Mouse (Mus musculus) neural tube, embryonic 15.5 days (tissue): ENCODE results near the gene Kynu. TPM values are rescaled to one million over a fixed set of nuclear protein-coding genes. Genes with fewer than 3 reads are reported as not detected.

Experiments used
- ATAC-seq: fragments of 200-750 bp; cut with Nextera tagmentation; 2 replicates; pipeline ENCODE4 v1.8.0; 2017; ENCODE audit warnings: mild to moderate bottlenecking, moderate TSS enrichment, moderate library complexity; ENCODE audit not compliant: low FRiP score
- H3K27ac ChIP-seq: fragments of 300-500 bp; sonication (generic); replicated peaks from 2 replicates; pipeline ENCODE4 v1.5.1; 2015; ENCODE audit warnings: mild to moderate bottlenecking, inconsistent platforms
- H3K27me3 ChIP-seq: fragments of 300-500 bp; sonication (generic); replicated peaks from 2 replicates; pipeline ENCODE4 v1.6.1; 2015; ENCODE audit warnings: inconsistent platforms
- H3K36me3 ChIP-seq: fragments of 300-500 bp; sonication (generic); 2 replicates; pipeline ENCODE4 v1.6.1; 2015; ENCODE audit warnings: inconsistent platforms
- H3K4me1 ChIP-seq: fragments of 300-500 bp; sonication (generic); 2 replicates; pipeline ENCODE4 v1.6.1; 2015; ENCODE audit warnings: inconsistent platforms
- H3K4me2 ChIP-seq: fragments of 300-500 bp; sonication (generic); 2 replicates; pipeline ENCODE4 v1.6.1; 2015; ENCODE audit warnings: inconsistent platforms, mild to moderate bottlenecking, moderate library complexity
- H3K4me3 ChIP-seq: fragments of 300-500 bp; sonication (generic); replicated peaks from 2 replicates; pipeline ENCODE4 v1.5.1; 2015; ENCODE audit warnings: mild to moderate bottlenecking, inconsistent platforms
- H3K9ac ChIP-seq: fragments of 300-500 bp; sonication (generic); replicated peaks from 2 replicates; pipeline ENCODE4 v1.6.1; 2015; ENCODE audit warnings: mild to moderate bottlenecking, inconsistent platforms
- H3K9me3 ChIP-seq: fragments of 300-500 bp; sonication (generic); replicated peaks from 2 replicates; pipeline ENCODE4 v1.6.1; 2016; ENCODE audit warnings: inconsistent platforms
- WGBS: fragments of 180-500 bp; shearing (Covaris S2); methylation state at CpG from one replicate; pipeline ENCODE4 v1.1.7; 2015; ENCODE audit warnings: mixed read lengths; 5-methylcytosine and 5-hydroxymethylcytosine counted together
- polyA plus RNA-seq: library from polyadenylated mRNA; unstranded; fragments of >200 nt; fragmentation: Nextera tagmentation; extraction: Ambion mirVana; gene quantifications from 2 replicates; pipeline ENCODE4 v1.2.1, GENCODE M21; 2015

Gene Kynu
- 0.31 and 0.77 TPM in 2 replicates for polyA plus RNA-seq

- H3K4me1 ChIP-seq, result no peaks in the 10 kb centered on the region
- H3K27ac ChIP-seq, result no peak within 1 kb of the TSS
- 38% methylated on average over 9 of the region's 9 CpGs for WGBS
- H3K4me3 ChIP-seq, result no peak within 1 kb of the TSS
- H3K9ac ChIP-seq, result no peak within 1 kb of the TSS
- no peaks in the 10 kb centered on the region for H3K36me3 ChIP-seq
- H3K9me3 ChIP-seq, result no peaks in the 10 kb centered on the region
- no peak for ATAC-seq
- H3K4me2 ChIP-seq, result no peak within 1 kb of the TSS
- H3K27me3 ChIP-seq, result no peaks in the 10 kb centered on the region
Observed at GRCm38 (mm10) chr2:43555062-43555888, at the start of gene Kynu. Gene Kynu (plus strand): TSS chr2:43555329.

- Histone ChIP-seq H3K4me1 (no peaks in the 10 kb centered on the region), H3K9me3 (no peaks in the 10 kb centered on the region), H3K4me2 (no peak overlapping the region), H3K27me3 (no peaks in the 10 kb centered on the region), H3K4me3 (no peak overlapping the region), H3K36me3 (no peaks in the 10 kb centered on the region), H3K27ac (no peak overlapping the region), H3K9ac (no peak overlapping the region)
- 96% methylated on average over 3 of the region's 3 CpGs for WGBS
- ATAC-seq, result no peak
Observed at GRCm38 (mm10) chr2:43506182-43506581, 48.9 kb upstream of the Kynu start.

DNA sequence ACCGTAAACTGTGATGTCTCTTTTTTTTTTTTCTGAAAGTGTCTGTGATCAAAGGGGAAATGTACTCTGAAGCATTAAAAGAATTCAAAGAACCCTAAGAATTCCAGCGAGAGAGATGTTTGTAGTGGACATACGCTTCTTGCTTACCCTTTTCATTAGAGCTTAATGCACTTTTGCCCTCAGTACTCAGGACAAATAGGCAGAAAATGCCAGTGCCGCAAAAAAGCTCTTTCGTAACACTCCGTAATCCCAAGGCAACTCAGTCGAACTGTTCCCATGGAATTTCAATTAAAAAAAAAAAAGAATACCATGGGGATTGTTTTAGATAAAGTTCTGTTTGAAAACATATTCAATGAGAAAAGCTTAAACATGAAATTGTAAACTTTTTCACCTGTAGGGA lies 41.3 kb upstream of the Kynu start:
- WGBS, result 19% methylated on average over 7 of the region's 7 CpGs

GRCm38 (mm10) chr2:43534417-43534816 lies 20.7 kb upstream of the Kynu start:
- WGBS, result 89% methylated on average over 2 of the region's 2 CpGs
- Histone ChIP-seq H3K4me1 (no peaks in the 10 kb centered on the region), H3K27me3 (no peaks in the 10 kb centered on the region), H3K4me2 (no peak overlapping the region), H3K9ac (no peak overlapping the region), H3K36me3 (no peaks in the 10 kb centered on the region), H3K27ac (no peak overlapping the region), H3K4me3 (no peak overlapping the region), H3K9me3 (no peaks in the 10 kb centered on the region)
- no peak for ATAC-seq

More for the DNA sequence above, 41.3 kb upstream of the Kynu start:
- no peak for ATAC-seq
- H3K9ac ChIP-seq, result no peak overlapping the region
- no peaks in the 10 kb centered on the region for H3K27me3 ChIP-seq
- no peak overlapping the region for H3K27ac ChIP-seq
- H3K4me3 ChIP-seq, result no peak overlapping the region
- no peaks in the 10 kb centered on the region for H3K36me3 ChIP-seq
- 0 out of 2 replicates have a peak, but pooled peaks cover 2% of the 10 kb centered on the region for H3K9me3 ChIP-seq
- H3K4me1 ChIP-seq, result no peaks in the 10 kb centered on the region
- H3K4me2 ChIP-seq, result no peak overlapping the region

DNA sequence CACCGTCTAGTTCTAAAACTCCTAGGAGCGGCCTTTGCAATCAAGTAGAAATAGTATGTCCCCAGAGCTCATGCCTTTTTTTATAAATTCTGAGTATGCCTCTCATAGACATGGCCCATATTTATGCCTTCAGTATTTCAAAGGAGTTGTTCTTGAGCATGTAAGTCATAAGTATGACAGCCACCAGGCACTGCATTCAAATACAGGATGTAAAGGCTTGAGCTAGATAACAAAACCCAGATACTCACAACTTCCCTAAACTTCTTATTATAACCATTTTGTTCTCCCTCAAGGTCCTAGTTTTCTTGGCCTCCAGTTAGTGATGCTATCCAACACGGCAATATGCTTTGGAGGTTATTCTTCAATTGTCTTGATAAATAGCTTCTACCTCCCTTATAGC lies 12.5 kb upstream of the Kynu start:
- Histone ChIP-seq H3K27ac (no peak overlapping the region), H3K4me1 (no peaks in the 10 kb centered on the region), H3K9ac (no peak overlapping the region), H3K9me3 (no peaks in the 10 kb centered on the region), H3K36me3 (no peaks in the 10 kb centered on the region), H3K4me3 (no peak overlapping the region), H3K27me3 (no peaks in the 10 kb centered on the region), H3K4me2 (no peak overlapping the region)
- WGBS, result 87% methylated on average over 3 of the region's 3 CpGs
- no peak for ATAC-seq

DNA sequence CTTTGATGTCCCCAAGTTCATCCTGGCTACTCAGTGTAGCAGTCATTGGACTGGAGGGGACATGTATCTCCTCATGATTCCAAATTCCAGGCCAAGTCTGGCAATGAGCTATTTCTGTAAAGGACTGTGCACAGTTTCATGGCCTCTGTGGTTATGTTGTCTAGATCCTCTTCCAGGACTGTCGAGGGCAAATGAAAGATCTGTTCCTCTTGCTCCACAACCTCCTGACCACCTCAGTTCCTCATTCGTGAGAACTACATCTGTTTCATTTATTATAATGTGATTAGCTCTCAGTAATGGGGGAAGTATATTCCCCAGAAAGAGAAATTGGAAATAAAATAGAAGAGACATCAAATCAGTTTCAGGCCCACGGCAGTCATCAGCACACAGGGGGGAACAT lies 9.5 kb upstream of the Kynu start:
- H3K4me3 ChIP-seq, result no peak overlapping the region
- no peaks in the 10 kb centered on the region for H3K36me3 ChIP-seq
- H3K9ac ChIP-seq, result no peak overlapping the region
- H3K4me1 ChIP-seq, result no peaks in the 10 kb centered on the region
- no peaks in the 10 kb centered on the region for H3K9me3 ChIP-seq
- H3K27me3 ChIP-seq, result no peaks in the 10 kb centered on the region
- H3K27ac ChIP-seq, result no peak overlapping the region
- 78% methylated on average over 3 of the region's 3 CpGs for WGBS
- no peak overlapping the region for H3K4me2 ChIP-seq
- no peak for ATAC-seq

GRCm38 (mm10) chr2:43546448-43546847 lies 8.7 kb upstream of the Kynu start:
- Histone ChIP-seq H3K9ac (no peak overlapping the region), H3K4me3 (no peak overlapping the region), H3K36me3 (no peaks in the 10 kb centered on the region), H3K27ac (no peak overlapping the region), H3K4me1 (no peaks in the 10 kb centered on the region), H3K27me3 (no peaks in the 10 kb centered on the region), H3K9me3 (no peaks in the 10 kb centered on the region), H3K4me2 (no peak overlapping the region)
- no peak for ATAC-seq
- WGBS, result 94% methylated on average over 1 of the region's 1 CpGs

- Histone ChIP-seq H3K4me1 (no peaks in the 10 kb centered on the region), H3K36me3 (no peaks in the 10 kb centered on the region), H3K9ac (no peak overlapping the region), H3K4me2 (no peak overlapping the region), H3K27ac (no peak overlapping the region), H3K9me3 (no peaks in the 10 kb centered on the region), H3K27me3 (no peaks in the 10 kb centered on the region), H3K4me3 (no peak overlapping the region)
- 71% methylated on average over 4 of the region's 4 CpGs for WGBS
- ATAC-seq, result no peak
Observed at GRCm38 (mm10) chr2:43554216-43554615, 913 bp upstream of the Kynu start.

- H3K9ac ChIP-seq, result no peak overlapping the region
- H3K4me1 ChIP-seq, result no peaks in the 10 kb centered on the region
- no peak overlapping the region for H3K27ac ChIP-seq
- no peak for ATAC-seq
- no peaks in the 10 kb centered on the region for H3K27me3 ChIP-seq
- H3K4me3 ChIP-seq, result no peak overlapping the region
- H3K9me3 ChIP-seq, result no peaks in the 10 kb centered on the region
- 58% methylated on average over 4 of the region's 4 CpGs for WGBS
- H3K4me2 ChIP-seq, result no peak overlapping the region
- no peaks in the 10 kb centered on the region for H3K36me3 ChIP-seq
Observed at GRCm38 (mm10) chr2:43555889-43556285, 758 bp downstream of the Kynu start.

DNA sequence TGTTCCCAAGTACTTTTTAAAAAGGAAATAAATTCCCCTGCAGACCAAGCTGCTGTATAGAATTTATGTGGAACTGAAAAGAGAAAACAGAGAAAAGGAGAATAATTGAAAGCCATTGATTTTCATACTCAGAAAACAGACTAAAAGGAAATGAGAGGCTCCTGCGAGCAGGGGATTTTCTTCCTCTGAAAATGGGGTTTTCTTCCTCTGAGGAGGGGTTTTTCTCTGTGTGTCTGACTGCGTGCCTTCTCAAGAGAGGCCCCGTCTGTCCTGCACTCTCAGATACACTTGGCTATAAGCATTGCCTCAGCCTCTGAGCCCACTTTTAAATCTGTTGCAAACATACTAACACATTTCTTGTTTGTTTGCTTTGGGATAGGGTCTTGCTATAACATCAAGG lies 1.9 kb downstream of the Kynu start:
- no peaks in the 10 kb centered on the region for H3K36me3 ChIP-seq
- no peaks in the 10 kb centered on the region for H3K27me3 ChIP-seq
- no peak for ATAC-seq
- H3K9me3 ChIP-seq, result no peaks in the 10 kb centered on the region
- 90% methylated on average over 3 of the region's 3 CpGs for WGBS
- H3K4me1 ChIP-seq, result no peaks in the 10 kb centered on the region
- H3K4me2 ChIP-seq, result no peak overlapping the region
- H3K27ac ChIP-seq, result no peak overlapping the region
- no peak overlapping the region for H3K9ac ChIP-seq
- H3K4me3 ChIP-seq, result no peak overlapping the region

GRCm38 (mm10) chr2:43561209-43561608 lies 6.1 kb downstream of the Kynu start:
- no peaks in the 10 kb centered on the region for H3K36me3 ChIP-seq
- WGBS, result 97% methylated on average over 3 of the region's 3 CpGs
- no peak overlapping the region for H3K9ac ChIP-seq
- no peak for ATAC-seq
- H3K4me1 ChIP-seq, result no peaks in the 10 kb centered on the region
- no peaks in the 10 kb centered on the region for H3K27me3 ChIP-seq
- H3K9me3 ChIP-seq, result no peaks in the 10 kb centered on the region
- H3K4me2 ChIP-seq, result no peak overlapping the region
- H3K4me3 ChIP-seq, result no peak overlapping the region
- no peak overlapping the region for H3K27ac ChIP-seq

GRCm38 (mm10) chr2:43562779-43563178 lies 7.7 kb downstream of the Kynu start:
- H3K4me3 ChIP-seq, result no peak overlapping the region
- H3K9ac ChIP-seq, result no peak overlapping the region
- no peaks in the 10 kb centered on the region for H3K36me3 ChIP-seq
- H3K27me3 ChIP-seq, result no peaks in the 10 kb centered on the region
- H3K4me2 ChIP-seq, result no peak overlapping the region
- no peaks in the 10 kb centered on the region for H3K9me3 ChIP-seq
- ATAC-seq, result no peak
- WGBS, result 95% methylated on average over 9 of the region's 9 CpGs
- no peak overlapping the region for H3K27ac ChIP-seq
- no peaks in the 10 kb centered on the region for H3K4me1 ChIP-seq
